Mouse (Mus musculus) erythroblast, embryonic 14.5 days (primary cell): ENCODE results near the gene Cdc14a. TPM values are rescaled to one million over a fixed set of nuclear protein-coding genes. Genes with fewer than 3 reads are reported as not detected.

Experiments used
- H3K27me3 ChIP-seq: 2 replicates; pipeline ENCODE4 v1.6.1; 2012; ENCODE audit warnings: inconsistent platforms; ENCODE audit not compliant: control insufficient read depth
- H3K36me3 ChIP-seq: 2 replicates; pipeline ENCODE4 v1.6.1; 2012; ENCODE audit warnings: mild to moderate bottlenecking, inconsistent platforms; ENCODE audit not compliant: control insufficient read depth
- H3K4me1 ChIP-seq: 2 replicates; pipeline ENCODE4 v1.6.1; 2012; ENCODE audit warnings: inconsistent platforms; ENCODE audit not compliant: control insufficient read depth
- H3K4me3 ChIP-seq: replicated peaks from 2 replicates; pipeline ENCODE3; 2012; ENCODE audit warnings: moderate library complexity, mild to moderate bottlenecking, inconsistent platforms
- H3K9me3 ChIP-seq: 2 replicates; pipeline ENCODE4 v1.6.1; 2012; ENCODE audit warnings: low read length, inconsistent platforms, mixed read lengths; ENCODE audit not compliant: control insufficient read depth
- GATA1 ChIP-seq: IDR thresholded peaks from 2 replicates; pipeline ENCODE4 v1.6.1; 2012; ENCODE audit warnings: low read length, inconsistent platforms, mixed read lengths
- TAL1 ChIP-seq: IDR thresholded peaks from 3 replicates; pipeline ENCODE4 v1.6.1; 2012; ENCODE audit warnings: low read length, inconsistent platforms, mixed read lengths
- polyA plus RNA-seq: library from polyadenylated mRNA; stranded (reverse); fragments of >175 nt; gene quantifications from 2 replicates; pipeline ENCODE4 v1.2.3, GENCODE M21; 2012

Cdc14a gene
- polyA plus RNA-seq, 1 experiment, result 0.25 TPM

- Histone ChIP-seq H3K36me3 (no peaks in the 10 kb centered on the region), H3K4me3 (no peak overlapping the region), H3K4me1 (peaks cover 3% of the 10 kb centered on the region), H3K9me3 (no peaks in the 10 kb centered on the region), H3K27me3 (peaks cover 8% of the 10 kb centered on the region)
- no peak for TF ChIP-seq TAL1
Observed at GRCm38 (mm10) chr3:116440066-116440997, 16.5 kb upstream of the Cdc14a start.

- peaks cover 20% of the 10 kb centered on the region for H3K4me1 ChIP-seq
- TF ChIP-seq GATA1 (no peak), TAL1 (no peak)
- H3K9me3 ChIP-seq, result no peaks in the 10 kb centered on the region
- no peak overlapping the region for H3K4me3 ChIP-seq
- no peaks in the 10 kb centered on the region for H3K36me3 ChIP-seq
- peaks cover 5% of the 10 kb centered on the region for H3K27me3 ChIP-seq
Observed at GRCm38 (mm10) chr3:116436811-116437601, 13.2 kb upstream of the Cdc14a start.

- H3K4me3 ChIP-seq, result no peak overlapping the region
- peaks cover 5% of the 10 kb centered on the region for H3K27me3 ChIP-seq
- peaks cover 20% of the 10 kb centered on the region for H3K4me1 ChIP-seq
- no peaks in the 10 kb centered on the region for H3K9me3 ChIP-seq
- H3K36me3 ChIP-seq, result no peaks in the 10 kb centered on the region
- no peak for TF ChIP-seq TAL1
- no peak for TF ChIP-seq GATA1
Observed at GRCm38 (mm10) chr3:116436113-116436512, 12.3 kb upstream of the Cdc14a start.

- Histone ChIP-seq H3K9me3 (no peaks in the 10 kb centered on the region), H3K4me1 (peaks cover 20% of the 10 kb centered on the region), H3K4me3 (no peak overlapping the region), H3K36me3 (no peaks in the 10 kb centered on the region), H3K27me3 (peaks cover 5% of the 10 kb centered on the region)
- TF ChIP-seq GATA1, result no peak
- TF ChIP-seq TAL1, result no peak
Observed at GRCm38 (mm10) chr3:116434757-116435156, 10.9 kb upstream of the Cdc14a start.

- peaks cover 41% of the 10 kb centered on the region for H3K4me1 ChIP-seq
Observed at GRCm38 (mm10) chr3:116425901-116426300, 2.1 kb upstream of the Cdc14a start.

GRCm38 (mm10) chr3:116424973-116425284 is 1.1 kb upstream of the Cdc14a start:
- H3K4me1 ChIP-seq, result peaks cover 42% of the 10 kb centered on the region
- peaks cover 7% of the 10 kb centered on the region for H3K36me3 ChIP-seq
- peak overlapping the region; percentile 94 for H3K4me3 ChIP-seq
- H3K9me3 ChIP-seq, result no peaks in the 10 kb centered on the region
- TF ChIP-seq TAL1 (no peak), GATA1 (no peak)
- H3K27me3 ChIP-seq, result no peaks in the 10 kb centered on the region

More at GRCm38 (mm10) chr3:116425901-116426300, 2.1 kb upstream of the Cdc14a start:
- Histone ChIP-seq H3K36me3 (peaks cover 4% of the 10 kb centered on the region), H3K27me3 (no peaks in the 10 kb centered on the region), H3K9me3 (no peaks in the 10 kb centered on the region), H3K4me3 (no peak overlapping the region)
- TF ChIP-seq GATA1, result no peak

- Histone ChIP-seq H3K4me3 (peak overlapping the region; percentile 94), H3K27me3 (no peaks in the 10 kb centered on the region), H3K9me3 (no peaks in the 10 kb centered on the region), H3K36me3 (peaks cover 11% of the 10 kb centered on the region), H3K4me1 (peaks cover 45% of the 10 kb centered on the region)
- TF ChIP-seq TAL1, result no peak
- no peak for TF ChIP-seq GATA1
Observed at GRCm38 (mm10) chr3:116424160-116424972, 534 bp upstream of the Cdc14a start.

GRCm38 (mm10) chr3:116422795-116423352 is 958 bp downstream of the Cdc14a start:
- no peaks in the 10 kb centered on the region for H3K9me3 ChIP-seq
- peaks cover 44% of the 10 kb centered on the region for H3K4me1 ChIP-seq
- no peaks in the 10 kb centered on the region for H3K27me3 ChIP-seq
- H3K4me3 ChIP-seq, result peak overlapping the region; percentile 94
- no peak for TF ChIP-seq GATA1
- no peak for TF ChIP-seq TAL1
- H3K36me3 ChIP-seq, result peaks cover 13% of the 10 kb centered on the region
